Mouse (Mus musculus) olfactory bulb, adult 2 months (tissue): Measurements from ENCODE around the gene Pou2f3.

Source experiments
- CTCF ChIP-seq: fragments of 200-500 bp; IDR thresholded peaks from 2 replicates; pipeline ENCODE4 v1.5.1; 2012; ENCODE audit warnings: low read depth, mild to moderate bottlenecking, low read length, moderate library complexity; ENCODE audit not compliant: insufficient read depth
- POLR2A ChIP-seq: fragments of 200-500 bp; IDR thresholded peaks from 2 replicates; pipeline ENCODE4 v1.6.1; 2012; ENCODE audit warnings: mild to moderate bottlenecking, low read depth, low read length, moderate library complexity; ENCODE audit not compliant: insufficient read depth

- TF ChIP-seq POLR2A (no peak), CTCF (no peak)
These were observed 41.6 kb upstream of the Pou2f3 start for GRCm38 (mm10) chr9:43251786-43252185.
